Mouse (Mus musculus): ENCODE data around the gene Lce1a2.

DNA sequence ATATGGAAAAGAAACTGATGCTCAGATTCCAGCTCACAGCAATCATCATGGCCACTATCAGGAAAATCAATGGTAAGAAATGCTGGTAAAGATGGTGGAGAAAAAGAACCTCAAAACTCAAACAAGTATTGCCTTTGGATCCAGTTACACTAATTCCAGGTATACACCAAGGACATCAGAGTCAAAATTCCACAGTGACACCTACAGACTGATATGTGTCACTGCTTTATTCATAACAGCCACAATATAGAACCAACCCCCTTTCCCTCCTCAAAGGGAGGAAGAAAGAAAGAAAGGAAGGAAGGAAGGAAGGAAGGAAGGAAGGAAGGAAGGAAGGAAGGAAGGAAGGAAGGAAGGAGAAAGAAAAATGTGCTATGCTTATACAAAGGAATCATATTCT lies 45.0 kb upstream of the Lce1a2 start:
- TF ChIP-seq CTCF (IDR thresholded peaks at IDR 0.05) (peak; percentile 24; the same call in 1 of the 2 replicates), EP300 (IDR thresholded peaks at IDR 0.05) (no peak)

Data from lung, postnatal 0 days (tissue).